Mouse (Mus musculus) myocyte (in vitro differentiated cells): ENCODE measurements around the gene Spag6. TPM values are rescaled to one million over a fixed set of nuclear protein-coding genes. Genes with fewer than 3 reads are reported as not detected.

Experiments
- H3K27me3 ChIP-seq: one replicate; pipeline ENCODE4 v1.6.1; 2011; ENCODE audit not compliant: control insufficient read depth, insufficient read depth, insufficient read length
- H3K36me3 ChIP-seq: one replicate; pipeline ENCODE4 v1.6.1; 2011; ENCODE audit not compliant: control insufficient read depth, insufficient read depth
- H3K4me2 ChIP-seq: one replicate; pipeline ENCODE4 v1.6.1; 2011; ENCODE audit warnings: low read depth, control low read depth
- H3K4me3 ChIP-seq: one replicate; pipeline ENCODE4 v1.5.1; 2011; ENCODE audit warnings: mild to moderate bottlenecking, control low read depth, moderate library complexity
- H3K79me2 ChIP-seq: one replicate; pipeline ENCODE4 v1.6.1; 2011; ENCODE audit not compliant: control insufficient read depth, insufficient read depth
- H3ac ChIP-seq: one replicate; pipeline ENCODE4 v1.6.1; 2011; ENCODE audit not compliant: control insufficient read depth, insufficient read length
- CEBPB ChIP-seq: IDR thresholded peaks from 2 replicates; pipeline ENCODE4 v1.6.1; 2011; ENCODE audit warnings: mild to moderate bottlenecking, moderate library complexity; ENCODE audit not compliant: poor library complexity, insufficient read depth, severe bottlenecking
- E2F4 ChIP-seq: IDR thresholded peaks from one replicate; pipeline ENCODE4 v1.6.1; 2011; ENCODE audit warnings: mild to moderate bottlenecking, control low read depth, moderate library complexity; ENCODE audit not compliant: insufficient read depth
- MAX ChIP-seq: IDR thresholded peaks from one replicate; pipeline ENCODE4 v1.6.1; 2011; ENCODE audit warnings: low read depth, mild to moderate bottlenecking, control low read depth
- MYOD1 ChIP-seq, 3 experiments: IDR thresholded peaks; one replicate each; pipeline ENCODE4 v1.6.1; 2011; ENCODE audit warnings: control low read depth in 2 of 3, low read depth in 2 of 3, mild to moderate bottlenecking in 2 of 3, moderate library complexity in 1 of 3; ENCODE audit not compliant: insufficient read length in 2 of 3, control insufficient read depth in 1 of 3
- MYOG ChIP-seq, 3 experiments: IDR thresholded peaks; one replicate each; pipeline ENCODE4 v1.6.1; 2011; ENCODE audit warnings: control low read depth in 2 of 3, low read depth in 2 of 3, mild to moderate bottlenecking in 2 of 3; ENCODE audit not compliant: insufficient read length in 2 of 3, control insufficient read depth in 1 of 3, insufficient read depth in 1 of 3
- POLR2A ChIP-seq: IDR thresholded peaks from one replicate; pipeline ENCODE4 v1.6.1; 2011; ENCODE audit warnings: low read depth, mild to moderate bottlenecking, control low read depth, moderate library complexity; ENCODE audit not compliant: insufficient read length
- POLR2AphosphoS2 ChIP-seq: IDR thresholded peaks from one replicate; pipeline ENCODE4 v1.6.1; 2011; ENCODE audit warnings: low read depth, control low read depth; ENCODE audit not compliant: insufficient read length
- REST ChIP-seq: IDR thresholded peaks from one replicate; pipeline ENCODE4 v1.6.1; 2011; ENCODE audit warnings: mild to moderate bottlenecking, control low read depth, moderate library complexity; ENCODE audit not compliant: insufficient read depth, insufficient read length
- SRF ChIP-seq: IDR thresholded peaks from one replicate; pipeline ENCODE4 v1.6.1; 2011; ENCODE audit warnings: low read depth; ENCODE audit not compliant: control insufficient read depth, insufficient read length
- TCF12 ChIP-seq: IDR thresholded peaks from one replicate; pipeline ENCODE4 v1.6.1; 2011; ENCODE audit warnings: mild to moderate bottlenecking, control low read depth; ENCODE audit not compliant: poor library complexity, insufficient read depth, severe bottlenecking
- TCF3 ChIP-seq: IDR thresholded peaks from one replicate; pipeline ENCODE4 v1.6.1; 2011; ENCODE audit warnings: low read depth, control low read depth; ENCODE audit not compliant: insufficient read length
- USF1 ChIP-seq: IDR thresholded peaks from one replicate; pipeline ENCODE4 v1.6.1; 2011; ENCODE audit warnings: low read depth, mild to moderate bottlenecking, control low read depth, moderate library complexity
- polyA plus RNA-seq: library from polyadenylated mRNA; unstranded; fragments of >200 nt; fragmentation: generic; extraction: Trizol; gene quantifications from one replicate; pipeline ENCODE4 v1.2.1, GENCODE M21; 2012; ENCODE audit warnings: missing spikeins

Spag6 gene
- polyA plus RNA-seq, 1 experiment, result 0.62 TPM

DNA sequence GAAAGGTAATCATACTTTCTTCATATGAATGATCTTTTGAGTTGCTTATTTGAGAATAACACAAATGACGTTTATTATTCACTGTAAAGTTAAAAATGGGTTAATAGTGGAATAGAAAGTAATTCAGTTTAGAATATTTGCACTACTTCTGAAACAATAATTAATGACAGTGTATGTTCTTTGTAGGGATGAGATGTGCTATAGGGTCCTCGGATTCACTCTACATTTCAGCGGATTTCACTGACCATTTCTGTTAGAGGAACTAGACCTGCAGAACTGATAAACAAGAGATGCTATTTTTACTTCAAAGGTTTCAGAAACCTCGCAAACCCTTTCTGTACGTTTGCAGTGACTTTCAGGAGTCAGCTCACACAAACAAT lies 351 bp upstream of the Spag6 start:
- no peak for TF ChIP-seq USF1
- no peak for TF ChIP-seq CEBPB
- TF ChIP-seq MYOG (IDR thresholded peaks at IDR 0.05; ENCODE audit: control insufficient read depth in 1 of 3, insufficient read depth in 1 of 3, insufficient read length in 2 of 3, low read depth in 2 of 3), result no peak
- no peak for TF ChIP-seq POLR2AphosphoS2
- no peak for TF ChIP-seq TCF12
- no peak for TF ChIP-seq TCF3
- TF ChIP-seq MAX, result no peak
- TF ChIP-seq POLR2A, result no peak
- no peak for TF ChIP-seq SRF
- TF ChIP-seq REST, result no peak
- TF ChIP-seq MYOD1 (IDR thresholded peaks at IDR 0.05; ENCODE audit: control insufficient read depth in 1 of 3, insufficient read length in 2 of 3, low read depth in 2 of 3), result no peak
- no peak for TF ChIP-seq E2F4
- Histone ChIP-seq H3K36me3 (no peaks in the 10 kb centered on the region), H3K4me2 (peak overlapping the region; percentile 89), H3K27me3 (no peaks in the 10 kb centered on the region), H3K4me3 (peak overlapping the region; percentile 40), H3K79me2 (no peaks in the 10 kb centered on the region), H3ac (peak overlapping the region; percentile 46)

DNA sequence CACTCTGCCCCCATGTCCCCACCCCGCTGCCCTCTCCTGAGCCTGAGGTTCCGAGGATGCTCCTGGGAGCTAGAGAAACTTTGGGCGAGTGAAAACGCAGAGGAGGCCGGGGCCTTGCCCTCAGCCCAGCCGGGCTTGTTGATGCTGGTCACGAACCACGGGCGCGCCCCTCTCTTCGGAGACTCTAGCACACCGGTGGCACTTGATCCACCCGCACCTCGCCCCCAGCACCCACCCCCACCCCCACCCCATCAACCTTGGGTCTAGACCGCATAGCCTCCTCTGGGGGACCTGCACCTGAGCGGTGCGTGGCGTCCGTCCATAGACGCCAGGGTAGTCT lies 749 bp downstream of the Spag6 start:
- H3K36me3 ChIP-seq, result no peaks in the 10 kb centered on the region
- H3K4me3 ChIP-seq, result peak overlapping the region; percentile 40
- TF ChIP-seq POLR2A, result no peak
- TF ChIP-seq POLR2AphosphoS2, result no peak
- TF ChIP-seq E2F4, result no peak
- TF ChIP-seq TCF12, result no peak
- TF ChIP-seq REST, result no peak
- no peak for TF ChIP-seq USF1
- TF ChIP-seq MYOG (IDR thresholded peaks at IDR 0.05; ENCODE audit: control insufficient read depth in 1 of 3, insufficient read depth in 1 of 3, insufficient read length in 2 of 3, low read depth in 2 of 3), result no peak
- TF ChIP-seq SRF, result no peak
- no peak for TF ChIP-seq MYOD1 (IDR thresholded peaks at IDR 0.05; ENCODE audit: control insufficient read depth in 1 of 3, insufficient read length in 2 of 3, low read depth in 2 of 3)
- TF ChIP-seq CEBPB, result no peak
- TF ChIP-seq TCF3, result no peak
- TF ChIP-seq MAX, result no peak
- no peaks in the 10 kb centered on the region for H3K27me3 ChIP-seq
- H3K4me2 ChIP-seq, result peak overlapping the region; percentile 89
- no peaks in the 10 kb centered on the region for H3K79me2 ChIP-seq
- peak overlapping the region; percentile 46 for H3ac ChIP-seq

DNA sequence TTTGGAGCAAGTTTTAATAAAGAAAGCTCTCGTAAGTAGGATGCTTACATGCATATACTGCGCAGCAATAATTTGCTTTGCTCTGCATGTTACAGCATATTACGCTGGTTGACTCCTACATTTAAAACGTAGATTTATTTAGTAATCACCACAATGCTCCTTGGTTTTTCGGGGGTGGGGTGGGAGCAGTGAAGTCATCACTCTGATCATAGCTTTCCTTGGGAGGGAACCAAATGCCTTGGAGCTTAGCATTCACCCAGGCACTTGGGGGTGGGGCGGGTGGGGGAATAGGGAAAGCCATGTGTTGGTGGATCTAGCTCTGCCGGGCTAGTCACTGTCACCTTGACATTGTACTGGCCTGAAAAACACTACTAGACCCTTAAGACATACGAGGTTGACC lies 1.3 kb downstream of the Spag6 start:
- Histone ChIP-seq H3K4me3 (peak overlapping the region; percentile 40), H3ac (no peak overlapping the region), H3K27me3 (no peaks in the 10 kb centered on the region), H3K4me2 (peak overlapping the region; percentile 89), H3K79me2 (no peaks in the 10 kb centered on the region), H3K36me3 (no peaks in the 10 kb centered on the region)
- TF ChIP-seq REST (no peak), SRF (no peak), MYOD1 (IDR thresholded peaks at IDR 0.05; ENCODE audit: control insufficient read depth in 1 of 3, insufficient read length in 2 of 3, low read depth in 2 of 3) (no peak), TCF12 (no peak), CEBPB (no peak), USF1 (no peak), POLR2A (no peak), E2F4 (no peak), POLR2AphosphoS2 (no peak)

DNA sequence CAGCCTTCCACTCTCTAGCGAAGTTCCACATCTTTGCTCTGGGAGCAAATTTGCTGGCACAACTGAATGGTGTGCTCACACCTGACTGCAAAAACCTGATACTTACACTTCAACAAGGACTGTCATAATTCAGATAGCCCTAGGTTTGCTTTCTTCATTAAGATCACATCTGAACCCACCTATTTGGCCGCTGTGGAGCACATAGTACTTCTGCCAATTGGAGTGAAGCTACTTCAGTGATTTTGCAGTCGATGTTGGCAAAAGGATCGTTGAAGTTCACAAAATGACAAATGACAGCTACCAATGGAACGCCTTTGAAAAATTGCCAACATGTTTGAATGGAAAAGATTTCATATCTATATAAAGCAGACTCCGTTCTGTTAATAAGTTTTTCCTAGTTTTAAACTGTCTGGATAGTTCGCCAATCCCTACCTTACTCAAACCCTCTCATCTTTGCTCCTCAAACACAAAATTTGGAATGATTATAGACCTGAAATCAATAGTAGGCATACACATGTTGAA lies 1.9 kb downstream of the Spag6 start:
- Histone ChIP-seq H3ac (no peak overlapping the region), H3K79me2 (no peaks in the 10 kb centered on the region), H3K4me3 (no peak overlapping the region), H3K4me2 (no peak overlapping the region), H3K27me3 (no peaks in the 10 kb centered on the region), H3K36me3 (no peaks in the 10 kb centered on the region)
- TF ChIP-seq MAX (no peak), POLR2A (no peak), TCF3 (no peak), TCF12 (no peak), MYOG (IDR thresholded peaks at IDR 0.05; ENCODE audit: control insufficient read depth in 1 of 3, insufficient read depth in 1 of 3, insufficient read length in 2 of 3, low read depth in 2 of 3) (no peak), SRF (no peak), CEBPB (no peak), E2F4 (no peak), POLR2AphosphoS2 (no peak), MYOD1 (IDR thresholded peaks at IDR 0.05; ENCODE audit: control insufficient read depth in 1 of 3, insufficient read length in 2 of 3, low read depth in 2 of 3) (no peak), USF1 (no peak)

DNA sequence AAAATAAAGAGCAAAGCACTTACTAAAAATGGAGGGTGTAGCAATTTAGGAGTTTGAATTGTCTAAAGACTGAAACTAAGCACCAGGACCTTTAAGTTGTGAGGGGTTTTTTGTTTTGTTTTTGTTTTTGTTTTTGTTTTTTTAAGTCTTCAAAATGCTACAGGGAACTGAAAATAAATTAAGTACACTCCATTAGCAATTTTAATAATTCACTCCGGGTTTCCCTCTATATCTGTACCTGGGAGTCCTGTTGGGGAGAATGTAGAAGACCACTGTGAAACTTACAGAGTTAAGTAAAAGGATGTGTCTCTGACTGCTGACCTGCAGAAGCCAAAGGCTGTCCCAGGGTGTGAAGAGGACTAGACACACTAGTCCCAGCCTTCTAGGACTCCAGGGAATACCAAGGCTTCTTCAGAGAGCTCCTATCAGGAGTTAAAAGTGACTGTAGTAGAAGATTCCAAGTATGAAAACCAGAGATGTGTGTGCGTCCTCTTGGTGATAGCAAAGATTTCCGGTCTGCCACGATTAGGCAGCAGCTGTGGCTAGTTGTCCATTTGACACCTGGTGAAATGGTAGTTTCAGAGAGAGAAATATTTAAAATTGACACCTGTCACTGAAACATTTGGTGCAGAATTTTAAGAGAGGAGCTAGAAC lies 3.9 kb downstream of the Spag6 start:
- no peaks in the 10 kb centered on the region for H3K79me2 ChIP-seq
- no peak overlapping the region for H3K4me2 ChIP-seq
- TF ChIP-seq MYOD1 (IDR thresholded peaks at IDR 0.05; ENCODE audit: control insufficient read depth in 1 of 3, insufficient read length in 2 of 3, low read depth in 2 of 3) (peak in 1 of 3 experiments; percentile 9), MYOG (IDR thresholded peaks at IDR 0.05; ENCODE audit: control insufficient read depth in 1 of 3, insufficient read depth in 1 of 3, insufficient read length in 2 of 3, low read depth in 2 of 3) (no peak), REST (no peak)
- no peaks in the 10 kb centered on the region for H3K27me3 ChIP-seq
- no peaks in the 10 kb centered on the region for H3K36me3 ChIP-seq
- no peak overlapping the region for H3K4me3 ChIP-seq
- H3ac ChIP-seq, result no peak overlapping the region
